Mouse (Mus musculus) skeletal muscle tissue, postnatal 0 days (tissue): Measurements from ENCODE around the gene Rdh16. TPM values are rescaled to one million over a fixed set of nuclear protein-coding genes. Genes with fewer than 3 reads are reported as not detected.

ENCODE experiments used
- polyA plus RNA-seq: library from polyadenylated mRNA; unstranded; fragments of >200 nt; fragmentation: Nextera tagmentation; extraction: Ambion mirVana; gene quantifications from 2 replicates; pipeline ENCODE4 v1.2.1, GENCODE M21; 2015

The Rdh16 gene
- polyA plus RNA-seq, result not detected in 2 replicates

GRCm38 (mm10) chr10:127800891-127801290, at the start of gene Rdh16:
Gene Rdh16, plus strand, starts transcription at chr10:127801152.

GRCm38 (mm10) chr10:127751548-127751947, 49.4 kb upstream of the Rdh16 start, which contains the start of gene Gpr182:
Gene Gpr182, minus strand, starts transcription at chr10:127751732.

GRCm38 (mm10) chr10:127759181-127760110, 41.5 kb upstream of the Rdh16 start, which contains the start of the genes Rdh1 and Rdh16f1:
Gene Rdh1, plus strand, starts transcription at chr10:127759721.
Gene Rdh16f1, plus strand, starts transcription at chr10:127759787.

GRCm38 (mm10) chr10:127776011-127776410, 24.9 kb upstream of the Rdh16 start, which contains the start of gene Rdh9:
Gene Rdh9, plus strand, starts transcription at chr10:127776386.

GRCm38 (mm10) chr10:127849628-127850027, 48.7 kb downstream of the Rdh16 start, which contains the start of gene Rdh19:
Gene Rdh19, plus strand, starts transcription at chr10:127849928.

GRCm38 (mm10) chr10:127866232-127866631, 65.3 kb downstream of the Rdh16 start, which contains the start of gene Rdh16f2:
Gene Rdh16f2, plus strand, starts transcription at chr10:127866474.

GRCm38 (mm10) chr10:127888605-127889004, 87.7 kb downstream of the Rdh16 start, which contains the start of gene Rdh7:
Gene Rdh7, minus strand, starts transcription at chr10:127888817.

Other genes starting within 250 kb of the Rdh16 start
- 38.9 and 46.3 TPM in 2 replicates for gene Lrp1, start 180.0 kb upstream of the Rdh16 start, polyA plus RNA-seq
- gene Stat6, start 158.2 kb upstream of the Rdh16 start, polyA plus RNA-seq, result 13.2 and 15.5 TPM in 2 replicates
- 4.0 and 4.1 TPM in 2 replicates for gene Nemp1, start 134.3 kb upstream of the Rdh16 start, polyA plus RNA-seq
- 6.1 and 7.3 TPM in 2 replicates for gene Nab2, start 132.6 kb upstream of the Rdh16 start, polyA plus RNA-seq
- gene Myo1a, start 96.0 kb upstream of the Rdh16 start, polyA plus RNA-seq, result 0.12 and 0.28 TPM in 2 replicates
- gene Tac2, start 76.7 kb upstream of the Rdh16 start, polyA plus RNA-seq, result 0.91 and 1.0 TPM in 2 replicates
- 0.83 and 0.88 TPM in 2 replicates for gene Zbtb39, start 61.6 kb upstream of the Rdh16 start, polyA plus RNA-seq
- 1.1 and 1.7 TPM in 2 replicates for gene Gpr182, start 49.4 kb upstream of the Rdh16 start, polyA plus RNA-seq
- 0.17 TPM in 1 of 2 replicates, not detected in the other for gene Rdh1, start 41.4 kb upstream of the Rdh16 start, polyA plus RNA-seq
- 1.1 TPM in 1 of 2 replicates, not detected in the other for gene Rdh16f1, start 41.4 kb upstream of the Rdh16 start, polyA plus RNA-seq
- 0.28 TPM in 1 of 2 replicates, not detected in the other for gene Rdh9, start 24.8 kb upstream of the Rdh16 start, polyA plus RNA-seq
- gene Rdh19, start 48.8 kb downstream of the Rdh16 start, polyA plus RNA-seq, result not detected in 2 replicates
- gene Rdh16f2, start 65.3 kb downstream of the Rdh16 start, polyA plus RNA-seq, result not detected in 2 replicates
- gene Rdh7, start 87.7 kb downstream of the Rdh16 start, polyA plus RNA-seq, result 0.19 TPM in 1 of 2 replicates, not detected in the other
- gene Sdr9c7, start 97.4 kb downstream of the Rdh16 start, polyA plus RNA-seq, result 1.9 TPM in 1 of 2 replicates, not detected in the other
- not detected in 2 replicates for gene Hsd17b6, start 206.5 kb downstream of the Rdh16 start, polyA plus RNA-seq
- 14.3 and 15.8 TPM in 2 replicates for gene Prim1, start 214.0 kb downstream of the Rdh16 start, polyA plus RNA-seq
- 404 and 425 TPM in 2 replicates for gene Naca, start 234.4 kb downstream of the Rdh16 start, polyA plus RNA-seq